Mouse (Mus musculus) heart, adult 9 months (tissue): ENCODE results near the gene Ifitm5.

ENCODE experiments used
- DNase-seq, 2 experiments: peaks; one replicate each; pipeline ENCODE4 v3.0.0; 2022; ENCODE audit warnings: low spot score in 2 of 2

Gene Ifitm5

DNA sequence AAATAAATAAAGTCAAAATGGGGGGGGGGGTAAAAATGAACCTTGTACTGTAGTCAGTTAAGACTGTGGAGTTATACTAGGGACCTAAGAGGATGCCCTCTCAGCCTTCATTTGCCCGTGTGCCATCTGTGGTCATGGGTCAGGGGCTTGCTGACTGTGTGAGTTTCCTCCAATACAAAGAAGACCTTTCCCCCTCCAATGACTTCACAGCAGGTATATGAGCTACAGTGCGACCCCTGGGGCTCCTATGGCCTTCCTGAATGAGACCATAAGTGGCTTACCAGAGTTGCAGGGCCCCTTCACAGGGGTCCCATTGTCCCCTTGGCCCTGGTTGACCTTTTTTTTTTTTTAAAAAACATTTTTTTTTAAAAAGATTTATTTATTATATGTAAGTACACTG lies 11.3 kb upstream of the Ifitm5 start:
- no peak for DNase-seq

- no peak for DNase-seq
Observed at GRCm38 (mm10) chr7:140960026-140960425, 9.9 kb upstream of the Ifitm5 start.

- no peak for DNase-seq
Observed at GRCm38 (mm10) chr7:140959181-140959901, 9.2 kb upstream of the Ifitm5 start.

GRCm38 (mm10) chr7:140956556-140956869 lies 6.4 kb upstream of the Ifitm5 start:
- no peak for DNase-seq

DNA sequence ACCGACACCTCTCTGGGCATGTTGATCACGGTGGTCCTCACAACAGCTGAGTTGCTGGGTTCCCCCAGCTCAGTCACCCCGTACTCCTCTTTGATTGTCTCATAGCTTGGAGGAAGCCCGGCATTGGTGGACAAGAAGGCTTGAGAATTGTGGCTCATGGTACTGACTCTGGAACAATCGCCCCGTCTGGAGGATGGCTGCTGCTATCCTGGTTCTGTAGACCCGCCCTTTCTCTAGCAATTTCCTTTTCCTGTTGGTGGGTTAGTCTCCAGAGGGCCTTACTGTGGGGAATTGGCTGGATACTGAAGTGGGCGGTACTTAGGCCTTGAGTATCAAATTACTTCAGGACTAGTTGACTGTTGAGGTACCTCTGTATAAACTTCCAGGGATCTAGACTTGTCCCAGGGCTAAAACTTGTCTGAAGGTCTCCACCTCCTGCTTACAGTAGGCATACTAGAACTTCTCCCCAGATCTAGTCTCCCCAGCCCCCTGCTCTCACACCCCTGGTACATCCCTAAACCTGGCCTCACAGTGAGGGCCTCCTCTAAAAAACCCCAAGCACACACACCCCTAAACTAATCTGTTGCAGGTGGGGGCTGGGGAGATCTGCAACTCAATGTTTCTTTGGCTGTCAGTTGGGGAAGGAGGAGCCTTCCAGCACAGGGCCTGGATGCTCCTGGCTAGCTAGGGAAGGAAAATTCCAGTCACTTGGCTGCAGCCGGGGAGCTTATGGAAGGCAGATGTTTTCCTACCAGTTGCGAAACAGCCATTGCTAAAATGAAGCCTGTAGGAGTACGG lies 5.9 kb upstream of the Ifitm5 start, which contains the start of the genes Gm45717 and Ifitm2:
Gene Gm45717, minus strand, starts transcription at position 180 of the 798 bp plus-strand sequence.
Gene Ifitm2, minus strand, starts transcription at position 230 of the 798 bp plus-strand sequence.
- peak; percentile 95 to 96 for DNase-seq

DNA sequence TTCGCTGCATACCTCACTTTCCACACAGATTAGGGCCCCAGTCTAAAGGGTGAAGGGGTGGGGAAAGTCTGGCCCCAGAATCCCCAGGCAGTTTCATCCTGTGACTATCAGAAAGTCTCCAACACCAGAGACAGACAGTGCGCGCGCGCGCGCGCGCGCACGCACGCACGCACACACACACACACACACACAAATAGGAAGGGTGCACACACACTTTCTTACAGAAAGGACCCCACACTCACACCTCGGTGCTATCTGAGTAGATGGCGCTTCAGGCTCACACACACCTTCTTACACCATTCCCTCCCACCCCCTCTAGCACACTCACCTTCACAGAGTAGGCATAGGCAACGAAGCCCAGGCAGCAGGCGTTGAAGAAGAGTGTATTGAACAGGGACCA lies 5.3 kb upstream of the Ifitm5 start:
- no peak for DNase-seq

DNA sequence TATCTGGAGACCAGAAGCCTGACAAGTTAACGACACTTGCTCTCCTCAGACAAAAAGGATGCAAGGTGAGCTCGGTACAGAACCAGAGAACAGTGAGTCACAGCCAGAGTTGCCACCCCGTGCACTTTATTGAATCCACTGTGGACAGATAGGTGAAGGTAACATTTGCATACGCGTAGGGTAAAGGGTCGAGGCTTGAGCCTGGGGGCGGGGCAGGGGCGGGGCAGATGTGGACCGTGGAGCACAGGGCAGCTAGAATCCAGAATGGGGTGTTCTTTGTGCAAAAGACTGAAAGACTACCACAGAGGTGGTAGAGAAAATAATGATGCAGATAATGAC lies 4.6 kb upstream of the Ifitm5 start:
- no peak for DNase-seq

- no peak for DNase-seq
Observed at GRCm38 (mm10) chr7:140953800-140954732, 4.0 kb upstream of the Ifitm5 start.

DNA sequence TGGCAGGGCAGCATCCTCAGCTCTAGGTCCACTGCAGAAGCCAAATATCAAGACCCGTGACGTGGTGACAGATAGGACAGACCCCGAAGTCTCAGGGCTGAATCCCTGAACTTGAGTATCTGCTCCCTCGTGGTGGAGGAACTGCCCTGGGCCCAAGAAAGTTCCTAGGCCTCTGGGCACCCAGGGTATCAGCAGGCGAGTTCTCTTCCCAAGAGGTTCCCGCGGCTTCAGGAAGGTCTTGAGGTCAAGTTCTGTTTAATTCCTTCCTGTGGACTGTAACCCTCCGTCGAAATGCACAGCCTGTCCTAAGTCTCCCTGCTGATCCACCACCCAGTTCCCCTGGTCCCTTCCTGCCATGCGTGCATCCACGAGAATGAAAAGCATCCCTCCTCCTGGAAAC lies 3.0 kb upstream of the Ifitm5 start:
- no peak for DNase-seq

DNA sequence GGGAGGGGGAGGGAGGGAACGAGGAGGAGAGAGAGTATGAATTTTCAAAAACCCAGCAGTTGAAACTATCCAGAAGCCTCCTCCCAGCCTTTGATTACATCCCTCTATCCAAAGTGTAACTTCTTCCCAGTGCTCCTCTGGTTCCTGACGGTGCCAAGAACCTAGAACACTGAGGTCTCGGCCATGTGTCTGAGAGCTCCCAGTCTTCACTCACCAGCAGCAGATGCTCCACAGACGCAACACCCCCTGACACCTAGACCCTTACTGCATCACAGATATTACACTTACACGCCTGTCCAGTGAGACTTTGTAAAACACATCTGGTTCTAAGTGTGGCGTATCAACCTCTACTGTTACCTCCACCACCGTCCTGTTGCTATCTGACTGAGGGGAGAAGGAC lies 2.4 kb upstream of the Ifitm5 start:
- DNase-seq = no peak

GRCm38 (mm10) chr7:140951765-140952164 lies 1.7 kb upstream of the Ifitm5 start:
- no peak for DNase-seq

- peak; percentile 67 to 82 for DNase-seq
Observed at GRCm38 (mm10) chr7:140951051-140951450, 960 bp upstream of the Ifitm5 start.

DNA sequence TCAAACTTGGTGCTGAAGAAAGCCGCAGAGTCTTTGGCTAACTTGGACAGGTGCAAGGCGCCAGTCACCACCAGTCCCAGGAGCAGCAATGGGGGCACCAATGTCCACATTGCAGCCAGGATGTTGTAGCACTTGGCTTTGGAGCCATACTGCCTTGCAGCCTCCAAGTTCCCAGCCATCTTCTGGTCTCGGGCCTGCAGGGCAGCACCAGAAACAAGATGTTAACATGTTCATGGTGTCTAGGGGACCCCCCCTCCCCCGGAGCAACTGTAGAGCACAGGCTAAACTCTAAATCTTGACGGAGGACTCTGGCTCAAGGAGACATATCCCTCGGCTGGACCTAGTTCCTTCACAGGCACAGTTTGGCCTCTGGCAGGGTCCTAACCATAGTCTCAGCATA lies 836 bp downstream of the Ifitm5 start:
- no peak for DNase-seq

DNA sequence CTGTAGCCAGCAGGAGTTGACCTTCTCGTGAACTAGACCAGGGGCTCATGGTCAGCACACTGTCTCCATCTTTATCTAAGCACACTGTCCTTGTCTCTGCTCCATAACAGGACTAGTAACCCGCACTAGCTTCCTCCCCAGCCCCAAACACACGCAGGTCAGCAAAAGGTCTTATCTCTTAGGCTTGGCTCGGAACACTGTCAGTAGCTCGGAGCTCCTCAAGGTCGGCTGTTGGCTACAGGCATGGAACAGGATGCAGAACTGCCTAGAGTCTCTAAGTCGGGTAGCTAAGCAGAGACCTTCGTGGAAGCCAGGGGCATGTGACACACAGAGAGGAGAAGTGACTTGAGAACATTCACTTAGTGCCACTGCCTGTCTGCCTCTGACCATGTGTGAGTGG lies 1.9 kb downstream of the Ifitm5 start:
- DNase-seq = no peak

- peak in 1 of 2 experiments; percentile 73 for DNase-seq
Observed at GRCm38 (mm10) chr7:140946980-140947379, 3.1 kb downstream of the Ifitm5 start.

DNA sequence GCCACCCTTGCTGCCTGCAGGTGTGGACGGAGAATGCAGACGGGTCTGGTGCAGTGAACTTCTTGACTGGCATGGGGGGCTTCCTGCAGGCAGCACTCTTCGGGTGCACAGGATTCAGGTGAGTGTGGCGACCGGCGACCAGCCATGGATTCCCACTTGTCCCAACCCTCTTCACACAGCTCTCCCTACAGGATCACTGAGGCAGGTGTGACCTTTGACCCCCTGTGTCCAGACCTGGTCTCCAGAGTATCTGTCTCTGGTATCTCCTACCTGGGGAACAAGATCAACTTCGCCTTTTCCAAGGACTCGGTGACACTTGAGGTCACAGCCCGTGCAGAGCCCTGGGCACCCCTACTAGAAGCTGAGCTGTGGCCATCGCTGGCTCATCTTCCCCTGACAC lies 3.8 kb downstream of the Ifitm5 start:
- no peak for DNase-seq

- no peak for DNase-seq
Observed at GRCm38 (mm10) chr7:140945247-140945646, 4.8 kb downstream of the Ifitm5 start.

DNA sequence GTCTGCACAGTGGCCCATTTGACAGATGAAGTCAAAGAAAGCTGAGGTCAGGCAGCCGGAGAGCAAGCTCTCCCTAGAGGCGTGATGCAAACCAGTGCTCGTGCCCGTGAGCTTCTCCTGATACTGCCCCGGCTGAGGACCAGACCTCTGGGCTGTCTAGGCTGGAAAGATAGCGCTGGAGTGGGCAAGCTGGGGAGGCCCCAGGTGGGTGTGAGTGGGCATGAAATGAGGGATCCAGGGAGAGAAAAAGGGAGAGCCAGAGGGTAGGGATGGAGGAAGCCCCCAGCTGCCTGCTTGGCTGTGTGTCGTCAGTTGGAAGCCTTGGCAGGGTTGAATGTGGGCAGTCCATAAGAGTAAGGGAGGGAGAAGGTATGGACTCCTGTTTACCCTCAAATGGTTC lies 5.9 kb downstream of the Ifitm5 start:
- no peak for DNase-seq

DNA sequence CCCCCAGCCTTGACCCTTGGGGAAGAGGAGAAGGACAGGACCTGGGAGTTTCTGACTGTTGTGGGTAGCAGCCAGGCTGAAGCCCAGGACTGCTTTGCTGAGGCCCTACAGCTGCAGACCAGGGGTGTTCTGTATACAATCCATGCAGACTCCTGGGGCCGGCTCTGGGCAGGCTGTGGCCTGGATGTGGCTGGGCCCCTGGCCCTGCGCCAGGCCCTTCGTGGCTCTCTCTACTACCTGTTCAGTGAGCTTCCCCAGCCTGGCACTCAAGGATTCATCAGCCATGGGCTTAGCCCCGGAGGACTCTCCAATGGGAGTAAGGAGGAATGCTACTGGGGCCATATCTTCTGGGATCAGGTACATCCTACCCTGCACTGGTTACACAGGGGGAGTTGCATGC lies 6.7 kb downstream of the Ifitm5 start:
- DNase-seq = no peak

DNA sequence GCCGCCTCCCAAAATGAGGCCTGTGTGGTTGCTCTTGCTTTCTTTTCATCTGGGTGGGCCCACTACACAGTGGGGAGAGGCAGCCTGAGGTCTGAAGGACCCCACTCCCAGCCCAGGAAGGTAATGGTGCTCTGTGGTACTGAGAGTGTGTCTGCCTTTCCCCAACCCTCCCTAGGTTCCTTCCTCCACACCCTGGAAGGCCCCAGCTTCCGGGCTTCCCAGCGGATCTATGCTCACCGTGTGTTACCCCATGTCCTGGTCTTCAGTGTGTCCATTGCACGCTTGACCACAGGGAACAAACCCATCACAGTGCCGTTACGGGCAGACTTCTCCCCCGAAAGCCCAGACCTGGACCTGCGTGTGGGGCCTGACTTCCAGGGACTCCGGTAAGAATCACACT lies 7.3 kb downstream of the Ifitm5 start:
- peak in 1 of 2 experiments; percentile 19 for DNase-seq

DNA sequence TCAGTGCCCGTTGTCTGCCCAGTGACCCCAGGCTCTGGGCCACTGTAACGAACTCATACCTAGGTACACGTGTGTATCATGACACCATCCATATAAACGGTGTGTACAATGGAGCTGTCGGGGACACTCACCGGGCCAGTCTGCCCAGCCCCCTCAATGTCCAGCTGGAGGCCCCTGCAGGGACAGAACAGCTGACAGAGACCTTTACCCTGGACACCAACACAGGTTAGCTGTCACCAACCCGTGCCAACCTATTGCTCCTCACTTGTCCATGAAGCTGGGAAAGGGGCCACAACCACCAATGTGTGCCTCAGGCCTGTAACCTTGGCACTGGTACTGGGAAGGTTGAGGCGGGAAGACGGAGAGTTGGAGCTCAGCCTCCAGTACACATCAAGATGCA lies 7.8 kb downstream of the Ifitm5 start:
- peak in 1 of 2 experiments; percentile 29 for DNase-seq
